Mouse (Mus musculus) gastrocnemius, postnatal 25 days (tissue): ENCODE results near the gene Snd1. TPM values are rescaled to one million over a fixed set of nuclear protein-coding genes. Genes with fewer than 3 reads are reported as not detected.

Experiments used
- DNase-seq: peaks from one replicate; pipeline ENCODE4 v3.0.0; 2022
- total RNA-seq, 2 experiments: library from RNA; stranded (reverse); gene quantifications; 1 replicate in 1 of 2; 2 replicates in 1 of 2; pipeline ENCODE4 v1.2.3; 2021

The Snd1 gene
- total RNA-seq, 2 experiments from 2014 or later = 35.4 to 40.7 TPM

- no peak for DNase-seq
These were observed 396.9 kb downstream of the Snd1 start for GRCm38 (mm10) chr6:28871725-28872420.

GRCm38 (mm10) chr6:28872421-28872795, 397.5 kb downstream of the Snd1 start:
- DNase-seq = no peak

GRCm38 (mm10) chr6:28874053-28874452, 399.1 kb downstream of the Snd1 start:
- peak; percentile 26 for DNase-seq

- DNase-seq = no peak
These were observed 399.8 kb downstream of the Snd1 start for GRCm38 (mm10) chr6:28874759-28875158.

- DNase-seq = no peak
These were observed 400.4 kb downstream of the Snd1 start for GRCm38 (mm10) chr6:28875333-28875732.

- DNase-seq = no peak
These were observed 401.6 kb downstream of the Snd1 start for GRCm38 (mm10) chr6:28876492-28876891.

- DNase-seq = no peak
These were observed 403.2 kb downstream of the Snd1 start for GRCm38 (mm10) chr6:28877945-28878666.

- no peak for DNase-seq
These were observed 404.4 kb downstream of the Snd1 start for GRCm38 (mm10) chr6:28879315-28879714.

- DNase-seq = no peak
These were observed 406.0 kb downstream of the Snd1 start for GRCm38 (mm10) chr6:28880909-28881308.

- DNase-seq = no peak
These were observed 408.6 kb downstream of the Snd1 start for GRCm38 (mm10) chr6:28883518-28883917.

GRCm38 (mm10) chr6:28886724-28887440, 411.9 kb downstream of the Snd1 start:
- DNase-seq = no peak

- no peak for DNase-seq
These were observed 415.5 kb downstream of the Snd1 start for GRCm38 (mm10) chr6:28890426-28890825.

- no peak for DNase-seq
These were observed 416.5 kb downstream of the Snd1 start for GRCm38 (mm10) chr6:28891480-28891879.

GRCm38 (mm10) chr6:28895004-28895515, 420.1 kb downstream of the Snd1 start:
- no peak for DNase-seq

- no peak for DNase-seq
These were observed 420.8 kb downstream of the Snd1 start for GRCm38 (mm10) chr6:28895726-28896125.

- DNase-seq = no peak
These were observed 421.9 kb downstream of the Snd1 start for GRCm38 (mm10) chr6:28896762-28897320.

- no peak for DNase-seq
These were observed 422.6 kb downstream of the Snd1 start for GRCm38 (mm10) chr6:28897326-28898085.

GRCm38 (mm10) chr6:28898836-28899235, 423.9 kb downstream of the Snd1 start:
- peak; percentile 24 for DNase-seq

- no peak for DNase-seq
These were observed 427.6 kb downstream of the Snd1 start for GRCm38 (mm10) chr6:28902573-28902972.

- no peak for DNase-seq
These were observed 429.5 kb downstream of the Snd1 start for GRCm38 (mm10) chr6:28904417-28904816.

- no peak for DNase-seq
These were observed 430.4 kb downstream of the Snd1 start for GRCm38 (mm10) chr6:28905301-28905700.

GRCm38 (mm10) chr6:28909866-28910265, 434.9 kb downstream of the Snd1 start:
- DNase-seq = no peak
